Mouse (Mus musculus): ENCODE data around the gene Efemp2.

Efemp2 gene

GRCm38 (mm10) chr19:5473720-5474119 lies at the start of gene Efemp2:
Efemp2 (plus strand) TSS chr19:5473954.
- no peak for DNase-seq (ENCODE audit: low read depth, low spot score)

- no peak for DNase-seq (ENCODE audit: low read depth, low spot score)
Measured at GRCm38 (mm10) chr19:5424092-5424781, 49.5 kb upstream of the Efemp2 start.

GRCm38 (mm10) chr19:5424782-5425741 lies 48.7 kb upstream of the Efemp2 start, which contains the start of the genes Drap1 and AI837181:
Drap1 (minus strand) TSS chr19:5424979.
AI837181 (plus strand) TSS chr19:5425144.
- DNase-seq (ENCODE audit: low read depth, low spot score) = peak; percentile 83

- no peak for DNase-seq (ENCODE audit: low read depth, low spot score)
Measured at GRCm38 (mm10) chr19:5425906-5426565, 47.7 kb upstream of the Efemp2 start.

GRCm38 (mm10) chr19:5426640-5427290 lies 47.0 kb upstream of the Efemp2 start:
- DNase-seq (ENCODE audit: low read depth, low spot score) = no peak

GRCm38 (mm10) chr19:5428083-5428482 lies 45.7 kb upstream of the Efemp2 start:
- no peak for DNase-seq (ENCODE audit: low read depth, low spot score)

GRCm38 (mm10) chr19:5429219-5429618 lies 44.5 kb upstream of the Efemp2 start:
- DNase-seq (ENCODE audit: low read depth, low spot score) = no peak

GRCm38 (mm10) chr19:5429806-5430205 lies 43.9 kb upstream of the Efemp2 start:
- no peak for DNase-seq (ENCODE audit: low read depth, low spot score)

GRCm38 (mm10) chr19:5430408-5430807 lies 43.3 kb upstream of the Efemp2 start:
- DNase-seq (ENCODE audit: low read depth, low spot score) = no peak

GRCm38 (mm10) chr19:5431911-5432464 lies 41.8 kb upstream of the Efemp2 start:
- DNase-seq (ENCODE audit: low read depth, low spot score) = no peak

- no peak for DNase-seq (ENCODE audit: low read depth, low spot score)
Measured at GRCm38 (mm10) chr19:5432992-5433852, 40.5 kb upstream of the Efemp2 start.

- DNase-seq (ENCODE audit: low read depth, low spot score) = no peak
Measured at GRCm38 (mm10) chr19:5433951-5434350, 39.8 kb upstream of the Efemp2 start.

GRCm38 (mm10) chr19:5444371-5444908 lies 29.3 kb upstream of the Efemp2 start:
- DNase-seq (ENCODE audit: low read depth, low spot score) = no peak

- DNase-seq (ENCODE audit: low read depth, low spot score) = no peak
Measured at GRCm38 (mm10) chr19:5444954-5445353, 28.8 kb upstream of the Efemp2 start.

GRCm38 (mm10) chr19:5445747-5446146 lies 28.0 kb upstream of the Efemp2 start:
- no peak for DNase-seq (ENCODE audit: low read depth, low spot score)

- DNase-seq (ENCODE audit: low read depth, low spot score) = no peak
Measured at GRCm38 (mm10) chr19:5447515-5448353, 26.0 kb upstream of the Efemp2 start, which contains the start of gene Fosl1. Fosl1 (plus strand) TSS chr19:5447547.

- DNase-seq (ENCODE audit: low read depth, low spot score) = no peak
Measured at GRCm38 (mm10) chr19:5448354-5449150, 25.2 kb upstream of the Efemp2 start.

GRCm38 (mm10) chr19:5449673-5450072 lies 24.1 kb upstream of the Efemp2 start:
- DNase-seq (ENCODE audit: low read depth, low spot score) = no peak

Data from c-Kit-negative CD71-positive TER-119-positive erythroid progenitor cells, embryonic 14.5 days (primary cell).